Mouse (Mus musculus) olfactory bulb, adult 2 months (tissue): Measurements from ENCODE around the gene Hectd4.

Experiments
- CTCF ChIP-seq: fragments of 200-500 bp; IDR thresholded peaks from 2 replicates; pipeline ENCODE4 v1.5.1; 2012; ENCODE audit warnings: low read depth, mild to moderate bottlenecking, low read length, moderate library complexity; ENCODE audit not compliant: insufficient read depth
- POLR2A ChIP-seq: fragments of 200-500 bp; IDR thresholded peaks from 2 replicates; pipeline ENCODE4 v1.6.1; 2012; ENCODE audit warnings: mild to moderate bottlenecking, low read depth, low read length, moderate library complexity; ENCODE audit not compliant: insufficient read depth

DNA sequence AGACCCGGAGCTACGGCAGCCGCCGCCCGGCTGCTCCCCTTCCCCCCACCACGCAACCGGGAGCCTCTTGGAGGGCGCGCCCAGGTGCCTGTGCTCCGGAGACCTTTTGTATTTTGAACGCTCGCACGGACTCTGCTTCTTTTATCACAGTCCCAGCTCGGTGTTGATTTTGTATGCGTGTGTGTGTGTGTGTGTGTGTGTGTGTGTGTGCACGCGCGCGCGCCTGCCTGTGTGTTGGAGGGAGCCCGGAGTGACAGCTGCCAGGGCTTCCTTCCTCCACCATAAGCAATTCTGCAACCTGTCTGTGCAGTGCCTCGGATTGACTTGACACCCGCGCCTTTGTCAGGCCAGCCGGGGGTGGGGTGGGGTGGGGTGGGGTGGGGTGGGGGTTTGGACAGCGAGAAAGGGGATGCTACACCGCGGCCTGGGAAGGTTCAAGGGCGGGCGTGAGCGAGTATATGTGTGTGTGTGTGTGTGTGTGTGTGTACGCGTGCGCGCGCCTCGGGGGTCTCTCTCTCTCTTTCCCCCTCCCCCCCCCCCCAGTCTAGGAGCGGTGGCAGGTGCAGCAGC lies 798 bp downstream of the Hectd4 start:
- TF ChIP-seq CTCF = no peak
- TF ChIP-seq POLR2A = no peak
